Mouse (Mus musculus): ENCODE data around the gene Hspa1b. TPM values are rescaled to one million over a fixed set of nuclear protein-coding genes. Genes with fewer than 3 reads are reported as not detected.
A peak's percentile ranks its signal among the peaks of the same experiment; 100 is the strongest.
"Not testable (repeated sequence)": the region's sequence is repeated elsewhere in the genome, so short reads cannot be mapped to it uniquely, and the experiment has no call there.

The Hspa1b gene
- polyA plus RNA-seq, 1 experiment: 5.5 TPM

DNA sequence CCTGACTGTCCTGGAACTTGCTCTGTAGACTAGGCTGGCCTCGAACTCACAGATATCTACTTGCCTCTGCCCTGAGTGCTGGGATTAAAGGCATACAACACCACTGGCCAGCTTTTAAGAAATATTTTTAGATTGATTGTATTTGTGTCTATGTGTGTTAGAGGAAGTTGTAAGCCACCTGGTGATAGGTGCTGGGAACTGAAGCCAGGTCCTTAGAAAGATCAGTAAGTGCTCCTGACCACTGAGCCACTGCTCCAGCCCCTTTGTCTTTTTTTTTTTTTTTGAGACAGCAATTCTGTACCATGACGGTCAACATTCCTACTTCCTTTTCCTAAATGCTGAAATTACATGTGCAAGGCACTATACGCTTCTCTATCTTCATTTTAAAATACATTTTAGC is 5.8 kb downstream of the Hspa1b start:
- Histone ChIP-seq H3K4me3 (replicated peaks; ENCODE audit: control insufficient read depth, low read depth, low read length) (no peak overlapping the region), H3K4me1 (ENCODE audit: control insufficient read depth, insufficient read depth, low read length) (no peaks in the 10 kb centered on the region; the same call in 1 of the 2 replicates), H3K27ac (ENCODE audit: control insufficient read depth, insufficient read depth, low read depth, low read length, poor library complexity) (no peak overlapping the region)
- no peak for TF ChIP-seq CTCF (IDR thresholded peaks at IDR 0.05; ENCODE audit: control insufficient read depth, insufficient read depth, low read length)
- TF ChIP-seq POLR2A (IDR thresholded peaks at IDR 0.05; ENCODE audit: borderline replicate concordance, control insufficient read depth, low read depth, low read length): no peak
- 71% methylated on average over 3 of the region's 3 CpGs for WGBS

DNA sequence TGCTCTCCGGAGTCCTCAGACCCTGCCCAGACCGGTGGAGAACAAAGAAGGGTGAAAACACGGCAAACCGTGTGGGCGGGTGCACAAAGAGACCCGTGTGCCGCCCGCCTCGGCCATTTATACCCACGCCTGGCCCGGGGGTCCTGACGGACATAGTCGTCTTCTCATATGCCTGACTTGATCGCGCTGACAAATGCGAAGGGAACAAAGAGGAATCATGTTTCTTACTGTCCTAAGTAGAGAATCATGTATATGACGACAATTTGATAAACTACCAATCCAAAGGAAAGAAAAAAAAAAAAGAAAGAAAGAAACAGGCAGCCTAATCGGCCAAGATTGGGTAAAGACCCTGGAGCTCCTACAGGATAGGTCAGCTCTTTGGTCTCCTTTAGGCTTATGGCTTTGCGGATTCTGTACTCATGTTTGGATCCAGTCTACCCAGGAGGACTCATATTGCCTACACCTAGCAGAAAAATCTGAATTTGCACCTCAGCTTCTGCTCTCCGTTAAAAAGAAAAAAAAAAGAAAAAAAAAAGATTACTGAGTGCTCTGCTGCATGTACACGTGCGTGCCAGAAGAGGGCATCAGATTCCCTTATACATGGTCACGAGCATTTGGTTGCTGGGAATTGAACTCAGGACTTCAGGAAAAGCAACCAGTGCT is 6.5 kb downstream of the Hspa1b start:
- WGBS: under 1% methylated on average over 23 of the region's 23 CpGs
- TF ChIP-seq CTCF (IDR thresholded peaks at IDR 0.05; ENCODE audit: control insufficient read depth, insufficient read depth, low read length) (peak; percentile 31; the same call in 1 of the 2 replicates), POLR2A (IDR thresholded peaks at IDR 0.05; ENCODE audit: borderline replicate concordance, control insufficient read depth, low read depth, low read length) (peak; percentile 90)
- Histone ChIP-seq H3K4me3 (replicated peaks; ENCODE audit: control insufficient read depth, low read depth, low read length) (peak overlapping the region; percentile 87), H3K27ac (ENCODE audit: control insufficient read depth, insufficient read depth, low read depth, low read length, poor library complexity) (peak overlapping the region; percentile 38), H3K4me1 (ENCODE audit: control insufficient read depth, insufficient read depth, low read length) (no peaks in the 10 kb centered on the region; the same call in 1 of the 2 replicates)

- H3K4me3 ChIP-seq (replicated peaks; ENCODE audit: control insufficient read depth, low read depth, low read length): peak overlapping the region; percentile 87
- no peaks in the 10 kb centered on the region; the same call in 1 of the 2 replicates for H3K4me1 ChIP-seq (ENCODE audit: control insufficient read depth, insufficient read depth, low read length)
- H3K27ac ChIP-seq (ENCODE audit: control insufficient read depth, insufficient read depth, low read depth, low read length, poor library complexity): peak overlapping the region; percentile 38
- TF ChIP-seq CTCF (IDR thresholded peaks at IDR 0.05; ENCODE audit: control insufficient read depth, insufficient read depth, low read length) (no peak), POLR2A (IDR thresholded peaks at IDR 0.05; ENCODE audit: borderline replicate concordance, control insufficient read depth, low read depth, low read length) (no peak)
- WGBS: under 1% methylated on average over 29 of the region's 29 CpGs
These were observed 7.2 kb downstream of the Hspa1b start for GRCm38 (mm10) chr17:34951636-34952377.

DNA sequence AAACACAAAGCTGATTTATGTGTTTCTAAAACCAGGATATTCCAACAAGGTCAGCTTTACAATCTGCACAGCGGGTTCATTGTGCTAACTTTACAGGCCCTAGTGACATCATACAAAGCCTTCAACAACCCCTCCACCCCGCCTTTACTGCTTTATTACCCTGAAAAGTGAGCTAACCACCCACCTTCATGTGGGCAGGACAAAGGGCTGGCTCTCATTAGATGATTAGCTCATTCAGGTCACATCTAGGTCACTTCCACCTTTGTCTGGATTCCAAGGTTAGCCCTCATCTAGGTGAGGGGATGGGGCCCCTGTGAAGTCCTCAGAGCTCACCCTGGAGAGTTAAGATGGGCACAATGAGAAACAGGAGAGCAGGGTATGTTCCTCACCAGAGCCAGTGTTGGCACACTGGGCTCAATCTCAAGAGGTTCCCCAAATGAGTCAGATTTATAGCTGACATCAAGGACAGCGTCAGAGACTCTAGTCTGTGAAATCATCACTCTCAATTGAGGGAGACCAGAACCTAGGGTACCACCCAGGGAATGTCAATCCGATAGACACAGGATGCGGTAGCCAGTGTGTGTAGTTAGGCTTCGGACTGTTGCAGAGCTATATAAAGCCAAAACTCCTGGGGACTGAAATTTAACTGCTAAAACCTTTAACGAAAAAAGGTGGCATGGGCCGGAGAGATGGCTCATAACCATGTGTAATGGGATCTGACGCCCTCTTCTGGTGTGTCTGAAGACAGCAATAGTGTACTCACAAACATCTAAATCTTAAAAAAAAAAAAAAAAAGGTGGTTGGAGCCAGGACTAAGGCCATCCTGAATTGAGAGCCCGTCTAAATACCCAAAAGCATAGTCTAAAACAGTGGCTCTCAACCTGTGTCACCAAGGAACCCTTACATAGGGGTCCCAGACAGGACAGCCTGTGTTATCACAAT is 8.3 kb downstream of the Hspa1b start:
- Histone ChIP-seq H3K4me3 (replicated peaks; ENCODE audit: control insufficient read depth, low read depth, low read length) (no peak overlapping the region), H3K27ac (ENCODE audit: control insufficient read depth, insufficient read depth, low read depth, low read length, poor library complexity) (no peak overlapping the region), H3K4me1 (ENCODE audit: control insufficient read depth, insufficient read depth, low read length) (no peaks in the 10 kb centered on the region; the same call in 1 of the 2 replicates)
- 37% methylated on average over 10 of the region's 10 CpGs for WGBS
- TF ChIP-seq POLR2A (IDR thresholded peaks at IDR 0.05; ENCODE audit: borderline replicate concordance, control insufficient read depth, low read depth, low read length) (no peak), CTCF (IDR thresholded peaks at IDR 0.05; ENCODE audit: control insufficient read depth, insufficient read depth, low read length) (no peak)

DNA sequence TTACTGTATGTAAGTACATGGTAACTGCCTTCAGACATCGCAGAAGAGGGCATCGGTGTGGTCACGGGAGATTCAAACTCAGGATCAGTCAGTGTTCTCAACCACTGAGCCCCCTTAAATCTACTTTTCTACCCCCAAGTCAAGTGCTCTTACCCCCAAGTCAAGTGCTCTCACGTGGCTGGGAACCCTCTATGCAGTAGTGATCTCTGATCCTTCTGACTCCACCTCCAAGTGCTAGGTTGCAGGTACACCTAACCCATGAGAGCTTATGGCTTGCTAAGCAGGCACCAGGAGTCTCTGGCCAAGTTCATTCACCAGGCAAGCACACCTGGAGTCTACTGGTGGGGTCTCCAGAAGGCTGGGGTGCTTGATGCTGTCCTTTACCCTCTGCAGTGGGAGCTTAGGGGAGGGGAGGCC is 9.5 kb downstream of the Hspa1b start:
- no peak overlapping the region for H3K27ac ChIP-seq (ENCODE audit: control insufficient read depth, insufficient read depth, low read depth, low read length, poor library complexity)
- 62% methylated on average over 4 of the region's 4 CpGs for WGBS
- no peaks in the 10 kb centered on the region; the same call in 1 of the 2 replicates for H3K4me1 ChIP-seq (ENCODE audit: control insufficient read depth, insufficient read depth, low read length)
- TF ChIP-seq CTCF (IDR thresholded peaks at IDR 0.05; ENCODE audit: control insufficient read depth, insufficient read depth, low read length) (no peak), POLR2A (IDR thresholded peaks at IDR 0.05; ENCODE audit: borderline replicate concordance, control insufficient read depth, low read depth, low read length) (no peak)
- H3K4me3 ChIP-seq (replicated peaks; ENCODE audit: control insufficient read depth, low read depth, low read length): no peak overlapping the region

GRCm38 (mm10) chr17:34948721-34949552 is 10.1 kb downstream of the Hspa1b start:
- not testable (repeated sequence) for H3K4me3 ChIP-seq (replicated peaks; ENCODE audit: control insufficient read depth, low read depth, low read length); H3K27ac ChIP-seq (ENCODE audit: control insufficient read depth, insufficient read depth, low read depth, low read length, poor library complexity); H3K4me1 ChIP-seq (ENCODE audit: control insufficient read depth, insufficient read depth, low read length)
- WGBS: 69% methylated on average over 9 of the region's 9 CpGs

- no peak overlapping the region for H3K27ac ChIP-seq (ENCODE audit: control insufficient read depth, insufficient read depth, low read depth, low read length, poor library complexity)
- 28% methylated on average over 8 of the region's 8 CpGs for WGBS
- no peaks in the 10 kb centered on the region; the same call in 1 of the 2 replicates for H3K4me1 ChIP-seq (ENCODE audit: control insufficient read depth, insufficient read depth, low read length)
- H3K4me3 ChIP-seq (replicated peaks; ENCODE audit: control insufficient read depth, low read depth, low read length): no peak overlapping the region
- TF ChIP-seq POLR2A (IDR thresholded peaks at IDR 0.05; ENCODE audit: borderline replicate concordance, control insufficient read depth, low read depth, low read length) (no peak), CTCF (IDR thresholded peaks at IDR 0.05; ENCODE audit: control insufficient read depth, insufficient read depth, low read length) (peak; percentile 27; the same call in 1 of the 2 replicates)
These were observed 11.4 kb downstream of the Hspa1b start for GRCm38 (mm10) chr17:34947606-34948005.
